Mouse (Mus musculus) cerebellum, adult 8-10 months (tissue): ENCODE results near the gene Fuom.
"Not testable (repeated sequence)": the region's sequence is repeated elsewhere in the genome, so short reads cannot be mapped to it uniquely, and the experiment has no call there.

Source experiments
- DNase-seq: peaks from one replicate; pipeline ENCODE4 v3.0.0; 2022

The Fuom gene

DNA sequence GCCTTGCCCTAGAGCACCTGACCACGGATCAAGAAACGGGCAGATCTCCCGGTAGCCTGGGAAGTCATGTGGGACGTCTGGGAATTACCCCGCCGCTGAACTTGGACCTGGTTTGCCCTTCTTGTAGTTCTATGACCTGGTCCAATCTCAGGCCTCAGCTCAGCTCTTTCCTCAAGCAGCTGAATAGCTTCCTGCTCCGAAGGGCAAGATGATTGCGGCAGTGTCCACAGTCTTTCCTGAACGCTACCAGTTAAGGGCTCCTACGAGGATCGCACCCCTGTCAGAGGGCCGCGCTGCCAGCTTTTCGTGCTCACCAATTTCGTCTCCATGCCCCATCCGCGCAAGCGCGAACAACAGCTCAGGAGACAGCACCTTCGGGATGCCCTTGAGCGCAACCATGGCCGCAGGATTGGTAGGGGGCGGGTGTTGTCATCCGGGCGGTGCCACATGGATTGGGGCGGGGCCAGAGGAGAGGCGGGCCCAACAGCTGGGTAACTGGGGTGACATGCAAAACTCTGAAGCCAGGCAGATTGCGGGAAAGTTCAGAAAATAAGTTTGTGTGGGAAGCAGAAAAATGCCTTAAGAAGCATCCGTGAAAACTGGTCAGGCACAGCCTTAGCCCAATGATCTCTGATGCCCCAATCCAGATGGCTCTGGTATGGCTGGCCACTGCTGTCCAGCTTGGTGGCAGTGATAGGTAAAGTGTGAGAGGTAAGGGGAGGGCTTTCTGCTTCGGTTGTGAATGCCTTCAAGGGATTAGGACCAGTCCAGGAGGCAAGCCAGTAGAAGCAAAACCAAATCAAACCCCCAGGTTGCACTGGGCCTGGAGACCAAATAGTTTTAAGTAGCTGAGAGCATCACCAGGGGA, at the start of gene Fuom:
Gene Fuom, minus strand, starts transcription at position 449 of the 868 bp plus-strand sequence.
- DNase-seq: peak; percentile 82

DNA sequence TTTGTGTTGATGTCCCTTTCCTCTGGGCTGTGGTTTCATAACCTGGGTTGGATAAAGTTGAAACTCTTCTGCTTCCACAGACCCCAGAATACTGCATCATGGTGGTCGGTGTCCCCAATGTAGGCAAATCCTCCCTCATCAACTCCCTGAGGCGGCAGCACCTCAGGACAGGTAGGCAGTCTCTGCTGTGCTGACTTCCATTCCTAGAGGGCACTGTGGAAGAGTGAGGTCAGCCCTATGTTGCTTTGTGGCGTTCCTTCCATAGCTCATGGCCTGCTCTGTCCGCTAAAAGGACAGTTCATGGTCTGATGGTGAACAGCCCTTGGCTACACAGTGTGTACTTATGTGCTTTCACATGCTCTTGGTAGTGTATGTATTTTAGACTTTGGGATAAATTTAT, 42.3 kb upstream of the Fuom start:
- DNase-seq: no peak

DNA sequence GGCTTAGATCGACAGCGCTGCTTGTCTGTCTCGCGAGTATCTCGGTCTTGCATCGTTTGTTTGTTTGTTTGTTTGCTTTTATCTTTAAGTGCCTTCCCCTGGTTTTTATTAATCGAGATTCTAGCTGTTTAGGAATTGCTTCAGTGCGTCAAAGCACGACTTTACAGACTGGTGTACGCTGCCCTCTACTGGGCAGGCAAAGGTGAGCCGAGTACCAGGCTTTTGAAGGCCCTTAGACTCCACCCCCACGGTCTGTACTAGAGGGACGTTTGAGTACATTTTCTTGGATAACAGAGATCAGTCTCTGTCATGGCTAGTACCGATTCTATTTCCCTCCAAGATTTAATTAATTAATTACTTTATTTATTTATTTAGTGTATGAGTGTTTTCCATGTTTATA, 39.1 kb upstream of the Fuom start:
- peak; percentile 68 for DNase-seq

DNA sequence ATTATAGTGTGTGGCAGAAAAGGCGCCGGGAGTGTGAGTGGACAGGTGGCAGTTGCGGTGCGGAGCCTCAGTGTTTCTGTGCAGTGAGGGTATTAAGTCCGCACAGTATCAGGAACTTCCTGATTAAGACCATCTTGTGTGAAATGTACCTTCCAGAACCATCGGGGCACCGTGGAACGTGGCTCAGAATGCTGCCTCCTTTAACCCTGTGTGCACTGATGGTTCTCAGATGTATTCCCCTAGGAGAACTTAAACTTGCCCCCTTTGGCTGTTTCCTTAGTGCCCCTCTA, 35.7 kb upstream of the Fuom start:
- no peak for DNase-seq

DNA sequence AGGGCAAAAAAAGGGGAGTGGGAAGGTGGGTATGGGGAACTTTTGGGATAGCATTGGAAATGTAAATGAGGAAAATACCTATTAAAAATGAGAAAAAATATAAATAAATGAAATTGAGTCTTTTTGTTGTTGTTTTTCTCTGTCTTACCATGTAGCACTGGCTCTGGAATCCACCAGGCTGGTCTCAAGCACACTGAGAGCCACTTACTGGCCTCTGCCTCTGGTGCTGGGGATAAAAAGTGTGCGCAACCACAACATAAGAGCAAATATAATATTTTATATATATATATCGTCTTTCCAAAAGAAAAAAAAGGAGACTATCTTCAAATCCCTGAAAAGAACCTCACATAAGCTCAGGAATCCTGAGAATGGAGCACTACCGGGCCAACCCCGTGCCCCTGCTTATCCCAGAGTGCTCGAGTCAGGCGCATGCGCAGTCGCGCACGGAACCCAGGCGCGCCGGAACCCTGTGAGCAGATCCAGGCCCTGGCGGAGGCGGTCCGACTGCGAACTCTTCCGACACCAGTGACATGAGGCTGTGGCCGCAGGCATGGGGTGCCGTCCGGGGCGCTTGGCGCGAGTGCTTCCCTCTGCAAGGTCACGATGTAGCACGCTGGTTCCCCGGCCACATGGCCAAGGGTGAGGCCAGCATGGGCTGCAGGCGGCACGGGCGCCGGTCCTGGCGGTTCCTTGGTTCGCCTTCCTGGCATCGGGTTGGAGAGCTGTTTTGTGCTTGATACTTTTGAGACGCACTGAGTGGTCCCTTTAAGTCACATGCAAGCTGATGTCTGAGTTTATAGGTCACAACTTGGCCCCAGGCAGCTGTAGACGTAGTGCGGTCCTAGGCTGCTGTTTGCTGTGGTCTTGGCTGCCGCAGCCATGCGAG, 35.1 kb upstream of the Fuom start, which contains the start of gene Mtg1:
Gene Mtg1, plus strand, starts transcription at position 430 of the 886 bp plus-strand sequence.
- peak; percentile 98 for DNase-seq

DNA sequence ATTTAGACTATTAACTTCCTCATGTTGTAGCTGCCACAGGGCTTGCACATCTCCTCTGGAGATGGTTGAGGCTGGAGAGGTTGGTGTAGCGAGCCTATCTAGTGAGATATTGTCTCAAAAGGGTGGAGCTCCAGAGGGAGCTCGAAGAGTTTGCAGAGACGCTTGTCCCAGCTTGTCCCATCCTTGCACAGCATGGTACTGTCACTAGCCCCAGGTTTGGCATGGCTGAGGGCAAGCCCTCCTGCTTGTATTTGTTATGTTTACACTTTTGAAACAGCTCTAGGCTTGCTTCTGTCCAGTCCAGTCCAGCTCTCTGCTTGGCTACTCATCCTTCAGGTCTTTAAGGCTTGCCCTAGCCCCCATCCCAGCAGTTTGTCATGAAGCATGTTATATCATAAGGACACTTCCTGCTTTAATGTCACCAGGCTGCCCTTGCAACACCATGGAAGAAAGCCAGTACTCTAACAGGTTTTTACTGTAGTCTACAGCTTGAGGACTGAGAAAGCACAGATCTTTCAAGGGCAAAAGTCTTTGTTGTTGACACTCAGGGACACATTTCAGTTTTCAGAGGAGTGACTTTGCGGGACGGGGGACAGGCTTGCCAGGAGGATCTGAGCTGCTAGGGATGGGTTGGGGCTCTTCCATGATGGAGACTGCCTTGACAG, 33.0 kb upstream of the Fuom start:
- DNase-seq: no peak

DNA sequence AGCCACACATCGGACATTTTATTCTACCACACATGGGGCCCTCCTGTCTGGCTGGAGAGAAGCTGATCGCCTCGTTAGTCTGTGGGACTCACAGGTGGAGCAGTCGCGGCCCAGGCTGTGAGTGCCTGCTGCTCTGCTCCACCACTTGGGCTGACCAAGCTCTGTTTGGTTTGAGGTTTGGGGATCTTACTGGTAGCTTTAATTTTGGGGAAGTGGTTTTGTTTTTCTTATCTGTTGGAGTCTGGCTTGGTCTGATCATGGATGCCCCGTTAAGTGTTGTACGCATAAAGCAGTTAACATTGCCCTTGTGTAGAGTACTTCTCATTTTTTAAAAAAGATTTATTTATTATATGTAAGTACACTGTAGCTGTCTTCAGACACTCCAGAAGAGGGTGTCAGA, 31.8 kb upstream of the Fuom start:
- not testable (repeated sequence) for DNase-seq

DNA sequence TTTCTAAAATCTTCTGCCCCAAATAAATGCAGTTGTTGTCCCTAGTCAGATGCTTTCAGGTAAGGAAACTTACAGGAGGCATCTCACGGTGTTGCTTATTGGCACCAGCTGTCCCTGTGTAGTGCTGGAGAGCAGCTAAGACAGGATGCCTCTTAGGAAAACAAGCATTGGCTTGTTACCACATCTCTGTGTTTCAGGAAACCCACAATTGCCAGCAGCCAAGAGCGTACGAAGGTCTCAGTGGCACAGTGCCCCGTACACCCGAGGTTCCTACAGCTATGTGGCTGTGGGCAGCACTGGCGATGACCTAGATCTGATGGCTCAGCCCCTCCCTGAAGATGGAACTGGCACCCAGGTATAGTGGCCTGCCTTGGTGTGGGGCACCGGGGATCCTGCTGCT, 29.9 kb upstream of the Fuom start:
- DNase-seq: not testable (repeated sequence)

DNA sequence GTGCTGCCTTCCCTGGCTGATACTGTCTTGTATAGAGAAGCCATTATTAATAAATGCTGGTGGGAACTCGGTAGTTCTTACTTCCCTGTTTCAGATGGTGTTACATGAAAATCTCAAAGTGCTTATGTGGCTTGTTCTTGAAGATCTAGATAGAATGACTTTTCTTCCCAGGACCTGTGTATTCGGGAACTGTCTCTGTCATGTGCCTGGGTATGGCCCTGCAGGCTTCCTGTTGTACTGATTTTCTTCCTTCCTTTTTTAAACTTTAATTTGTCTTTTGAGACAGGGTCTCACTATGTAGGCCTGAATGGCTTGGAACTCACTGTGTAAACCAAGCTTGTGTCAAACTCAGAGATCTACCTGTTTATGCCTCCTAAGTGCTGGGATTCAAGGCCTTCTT, 25.7 kb upstream of the Fuom start:
- no peak for DNase-seq

DNA sequence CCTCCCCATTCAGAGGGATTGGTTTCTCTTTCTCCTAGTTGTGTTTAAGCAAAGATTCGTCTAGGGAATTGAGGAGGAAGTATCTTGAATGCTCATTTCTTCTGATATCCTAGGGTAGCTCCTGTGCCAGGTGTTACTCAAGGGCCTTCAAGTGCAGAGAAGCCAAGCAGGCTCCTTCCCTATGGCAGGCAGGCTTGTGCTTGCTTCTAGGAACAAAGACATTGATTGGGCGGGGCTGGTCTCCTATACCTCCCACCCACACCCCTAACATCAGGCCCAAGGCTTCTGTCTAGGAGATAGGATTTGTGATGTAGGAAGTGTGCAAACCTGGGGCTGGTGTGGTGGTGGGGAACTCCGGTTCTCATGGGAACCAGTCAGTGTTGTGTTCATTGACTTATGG, 24.7 kb upstream of the Fuom start:
- DNase-seq: no peak

DNA sequence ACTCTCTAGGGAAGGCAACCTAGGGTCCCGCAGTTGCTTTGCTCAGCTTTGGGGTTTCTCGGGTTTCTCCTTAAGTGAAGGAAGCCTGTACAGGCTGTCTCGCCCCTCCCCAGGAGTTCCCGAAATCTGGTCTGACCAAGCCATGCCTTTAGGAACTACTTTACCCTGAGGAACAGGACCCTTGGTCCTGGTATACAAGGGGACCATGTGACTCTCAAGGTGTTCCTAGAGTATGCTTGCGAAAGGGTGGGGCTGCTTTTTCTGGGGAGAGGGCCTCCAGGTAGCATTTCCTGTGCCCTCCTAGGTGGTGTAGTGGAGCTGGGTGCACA, 23.7 kb upstream of the Fuom start:
- DNase-seq: no peak

DNA sequence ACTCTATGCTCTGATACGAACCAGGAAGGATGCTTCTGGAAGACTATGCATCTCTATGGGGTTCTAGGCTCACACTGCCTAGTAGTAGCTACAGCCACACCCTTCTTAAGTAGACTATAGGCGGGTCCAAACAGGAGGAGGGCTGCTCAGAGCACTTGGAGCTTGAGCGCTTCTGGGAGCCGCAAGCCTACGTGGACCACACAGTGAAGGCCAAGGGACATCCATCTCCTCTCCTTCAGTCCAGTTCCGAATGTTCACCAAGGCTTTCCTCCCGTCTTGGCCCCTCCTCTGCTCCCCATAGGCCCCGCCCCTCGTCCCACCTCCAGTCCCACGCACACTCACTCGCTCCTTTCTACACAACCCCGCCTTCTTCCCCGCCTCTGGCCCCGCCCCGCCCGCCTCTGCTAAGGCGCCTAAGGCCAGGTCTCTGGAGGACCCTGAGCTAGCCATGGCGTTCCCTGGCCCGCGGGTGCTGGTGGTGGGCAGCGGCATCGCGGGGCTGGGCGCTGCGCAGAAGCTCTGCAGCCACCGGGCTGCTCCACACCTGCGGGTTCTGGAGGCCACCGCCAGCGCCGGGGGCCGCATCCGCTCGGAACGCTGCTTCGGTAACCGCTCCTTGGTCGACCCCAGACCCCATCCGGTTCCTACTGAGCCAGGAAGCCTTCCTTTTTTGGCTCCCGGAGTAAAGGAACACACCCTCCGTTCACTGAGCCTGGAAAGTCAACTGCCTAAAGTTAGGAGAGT, 23.2 kb upstream of the Fuom start:
- peak; percentile 92 for DNase-seq

DNA sequence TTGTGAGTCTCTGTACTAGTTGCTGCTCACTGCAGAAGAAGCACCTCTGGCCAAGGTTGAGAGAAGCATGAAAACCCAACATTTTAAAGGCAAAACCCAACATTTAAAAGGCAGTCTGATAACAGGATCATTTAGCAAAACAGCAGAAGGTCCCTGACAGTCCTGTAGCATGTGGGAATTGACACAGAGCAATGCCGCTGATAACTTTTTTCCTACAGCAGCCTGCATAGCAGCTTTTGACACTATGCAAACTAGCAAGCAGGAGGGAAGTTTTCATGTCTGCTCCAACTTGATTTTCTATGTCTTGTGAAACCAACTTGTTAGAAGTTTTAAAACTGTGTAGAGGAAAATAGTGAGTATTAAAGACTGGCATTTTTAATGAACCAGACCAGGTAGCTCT, 22.1 kb upstream of the Fuom start:
- DNase-seq: no peak

DNA sequence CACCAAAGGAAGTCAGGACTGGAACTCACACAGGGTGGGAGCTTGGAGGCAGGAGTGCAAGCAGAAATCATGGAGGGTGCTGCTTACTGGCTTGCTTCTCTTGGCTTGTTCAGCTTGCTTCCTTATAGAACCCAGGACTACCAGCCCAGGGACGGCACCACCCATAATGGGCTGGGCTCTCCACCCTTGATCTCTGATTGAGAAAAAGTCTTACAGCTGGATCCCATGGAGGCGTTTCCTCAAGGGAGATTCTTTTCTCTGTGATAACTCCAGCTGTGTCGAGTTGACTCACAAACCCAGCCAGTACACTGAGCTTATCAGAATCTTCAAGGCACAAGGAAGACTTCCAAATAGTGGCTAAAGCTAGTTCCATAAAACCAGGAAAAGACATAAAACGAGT, 20.5 kb upstream of the Fuom start:
- no peak for DNase-seq

DNA sequence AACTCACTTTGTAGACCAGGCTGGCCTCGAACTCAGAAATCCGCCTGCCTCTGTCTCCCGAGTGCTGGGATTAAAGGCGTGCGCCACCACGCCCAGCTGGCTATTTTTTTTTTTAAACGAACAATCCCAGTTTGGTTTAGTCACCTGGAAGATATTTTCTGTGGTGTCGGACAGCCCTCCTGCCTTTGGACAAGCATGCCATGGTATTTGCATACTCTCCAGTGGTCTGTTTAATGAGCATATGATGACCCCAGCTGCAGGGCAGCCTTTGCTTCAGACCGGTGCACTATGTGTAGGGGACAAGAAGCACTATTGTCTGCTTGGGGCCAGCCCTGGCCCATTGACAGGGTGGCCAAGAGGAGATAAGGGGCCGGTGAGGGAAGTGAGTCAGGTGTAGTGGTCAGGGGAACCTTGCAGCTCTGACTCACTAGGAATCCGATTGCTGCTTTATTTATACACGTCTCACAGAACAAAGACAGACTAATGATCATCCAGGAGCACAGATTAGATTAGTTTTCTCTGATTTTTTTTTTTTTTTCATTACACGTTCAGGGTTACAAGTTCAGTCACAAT, 19.2 kb upstream of the Fuom start:
- no peak for DNase-seq

DNA sequence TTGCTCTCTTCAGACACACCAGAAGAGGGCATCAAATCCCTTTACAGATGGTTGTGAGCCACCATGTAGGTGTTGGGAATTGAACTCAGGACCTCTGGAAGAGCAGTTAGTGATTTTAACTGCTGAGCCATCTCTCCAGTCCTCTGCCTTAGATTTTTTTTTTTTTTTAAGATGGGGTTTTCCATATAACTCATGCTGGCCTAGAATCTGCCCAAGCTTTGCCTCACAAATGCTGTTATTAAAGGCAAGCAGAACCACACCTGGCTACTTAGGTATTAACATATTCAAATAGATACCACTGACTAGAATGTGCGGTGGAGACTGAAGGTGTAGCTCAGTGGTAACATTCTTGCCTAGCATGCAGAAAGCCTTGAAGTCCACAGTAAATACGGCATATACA, 18.2 kb upstream of the Fuom start:
- no peak for DNase-seq

DNA sequence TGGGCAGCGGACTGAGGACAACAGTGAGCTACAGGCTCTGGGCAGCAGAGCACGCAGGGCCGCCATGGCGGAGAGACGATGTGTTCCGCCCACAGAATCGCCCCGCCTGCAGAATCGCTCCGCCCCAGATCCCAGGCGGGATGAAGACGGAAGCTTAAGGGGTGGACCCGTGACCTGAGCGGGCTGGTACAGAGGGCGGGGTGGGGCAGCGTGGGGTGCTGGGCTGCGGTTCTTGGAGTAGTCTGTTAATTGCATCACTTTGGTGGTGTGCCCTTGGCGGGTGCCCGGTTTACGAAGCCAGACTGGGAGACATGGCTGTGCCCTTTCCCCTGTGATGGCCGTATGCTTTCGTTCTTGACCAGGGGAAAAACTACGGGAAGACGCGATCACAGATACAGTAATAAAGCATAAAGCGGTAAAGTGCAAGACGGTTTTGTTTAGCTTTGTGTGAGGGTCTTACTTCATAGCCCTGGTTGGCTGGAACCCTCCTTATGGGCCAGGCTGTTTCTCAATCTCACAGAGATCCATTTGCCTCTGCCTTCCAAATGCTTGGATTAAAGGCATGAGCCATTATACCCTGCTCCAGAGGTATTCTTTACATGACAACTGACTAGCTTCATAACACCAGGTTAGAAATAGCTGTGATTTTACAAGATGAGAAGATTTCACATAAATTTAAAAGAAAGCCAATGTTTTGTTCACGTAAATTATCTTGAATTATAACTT, 14.3 kb upstream of the Fuom start, which contains the start of gene Echs1:
Gene Echs1, minus strand, starts transcription at position 148 of the 726 bp plus-strand sequence.
- DNase-seq: peak; percentile 85

DNA sequence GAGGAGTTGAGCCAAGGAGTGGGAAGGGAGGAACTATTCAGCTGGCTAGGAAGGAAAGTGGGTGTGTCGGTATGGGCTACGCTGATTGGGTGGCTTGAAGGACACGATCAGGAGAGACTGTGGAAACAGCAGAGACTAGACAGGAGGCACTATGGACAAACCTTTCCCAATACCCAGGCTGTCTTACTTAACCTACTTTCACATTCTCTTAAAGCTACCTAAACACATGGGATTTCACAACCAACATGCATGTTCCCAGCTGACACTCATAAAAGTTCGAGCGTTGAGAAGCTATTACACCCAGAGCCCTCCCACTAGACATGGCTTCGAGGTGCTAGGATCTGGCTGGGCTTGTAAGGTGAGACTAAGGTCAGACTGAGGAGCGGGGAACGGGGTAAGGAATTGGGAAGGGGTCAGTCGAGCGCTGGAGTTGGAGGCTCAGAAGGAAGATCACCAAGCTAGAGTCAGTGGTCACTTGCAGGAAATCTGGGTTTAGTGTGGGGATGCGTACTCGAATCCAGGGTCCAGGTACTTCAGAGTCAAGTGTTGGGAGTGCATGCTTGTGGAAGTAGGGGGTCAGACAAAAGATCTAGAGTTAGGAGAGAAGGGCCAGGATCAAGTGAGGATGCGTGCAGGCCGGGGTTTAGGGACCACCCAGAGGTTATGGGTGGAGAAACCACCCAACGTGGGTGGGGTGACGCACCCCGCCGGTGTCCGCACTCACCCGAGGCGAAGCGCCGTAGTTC, 13.5 kb upstream of the Fuom start, which contains the start of gene Paox:
Gene Paox, plus strand, starts transcription at position 217 of the 746 bp plus-strand sequence.
- DNase-seq: peak; percentile 23

DNA sequence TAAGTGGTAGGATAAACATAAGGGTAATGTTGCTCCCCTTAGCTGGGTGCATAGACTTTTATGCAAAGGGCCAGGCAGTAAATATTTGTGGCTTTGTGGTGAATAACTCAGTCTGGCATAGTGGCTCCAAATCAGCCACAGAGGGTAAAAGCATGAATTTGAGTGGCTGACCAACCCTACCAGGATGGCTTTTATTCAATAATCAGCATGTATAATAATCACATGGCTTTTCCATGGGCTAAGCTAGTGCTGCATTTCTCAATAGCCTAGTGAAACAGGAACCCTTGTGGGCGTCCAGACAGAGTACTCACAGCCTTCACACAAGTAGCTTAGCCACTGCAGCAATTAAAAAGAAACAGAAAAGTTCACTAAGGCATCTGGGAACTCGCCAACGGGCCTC, 9.7 kb upstream of the Fuom start:
- DNase-seq: no peak

DNA sequence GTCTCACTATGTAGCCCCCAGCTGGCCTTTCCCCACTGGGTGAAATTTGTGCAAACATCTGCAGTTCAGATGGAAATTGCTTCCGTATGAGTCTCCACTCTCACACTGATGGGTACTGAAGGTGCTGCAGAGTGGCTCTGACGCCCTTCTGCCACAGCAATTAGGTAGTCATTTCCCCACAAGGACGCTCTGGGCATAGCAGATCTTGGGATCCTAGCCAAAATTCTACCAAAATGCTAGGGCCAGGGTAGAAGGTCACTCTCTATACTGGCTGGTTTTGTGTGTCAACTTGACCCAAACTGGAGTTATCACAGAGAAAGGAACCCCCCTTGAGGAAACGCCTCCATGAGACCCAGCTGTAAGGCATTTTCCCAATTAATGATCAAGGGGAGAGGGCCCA, 1.8 kb upstream of the Fuom start:
- DNase-seq: no peak

DNA sequence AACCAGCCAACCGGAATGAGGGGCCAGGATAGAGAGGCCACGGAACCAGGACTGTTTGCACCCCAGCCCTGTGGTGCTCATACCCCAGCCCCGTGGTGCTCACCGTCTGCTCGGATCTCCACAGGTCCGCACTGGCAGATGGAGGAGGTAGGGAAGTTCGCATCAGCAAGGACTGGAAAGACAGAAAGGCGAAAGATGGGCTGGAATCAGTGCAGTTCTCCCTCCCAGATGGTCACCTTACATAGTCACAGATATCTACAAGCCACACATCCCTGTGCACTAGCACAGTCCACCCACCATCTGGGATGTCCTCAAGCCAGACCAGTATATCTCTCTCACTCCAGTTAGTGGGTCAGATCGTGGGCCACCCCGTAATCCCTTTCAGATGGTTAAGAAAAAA, 743 bp downstream of the Fuom start:
- DNase-seq: peak; percentile 43
